Mouse (Mus musculus) liver, postnatal 0 days (tissue): ENCODE results near the gene Pank4. TPM values are rescaled to one million over a fixed set of nuclear protein-coding genes. Genes with fewer than 3 reads are reported as not detected.

Experiments used
- ATAC-seq: fragments of 200-750 bp; cut with Nextera tagmentation; 2 replicates; pipeline ENCODE4 v1.8.0; 2017; ENCODE audit warnings: mild to moderate bottlenecking, moderate library complexity
- DNase-seq: peaks from one replicate; pipeline ENCODE4 v3.0.0-alpha.2; 2016
- H3K27ac ChIP-seq: fragments of 300-500 bp; sonication (generic); 2 replicates; pipeline ENCODE4 v1.5.1; 2014; ENCODE audit warnings: antibody characterized with exemption, moderate library complexity, mild to moderate bottlenecking, low read depth
- H3K27me3 ChIP-seq: fragments of 300-500 bp; sonication (generic); 2 replicates; pipeline ENCODE4 v1.6.1; 2014; ENCODE audit warnings: low read length, control low read depth, mixed read lengths; ENCODE audit not compliant: insufficient read depth
- H3K36me3 ChIP-seq: fragments of 300-500 bp; sonication (generic); replicated peaks from 2 replicates; pipeline ENCODE4 v1.6.1; 2014; ENCODE audit warnings: mild to moderate bottlenecking, control low read depth, low read length, moderate library complexity, mixed read lengths; ENCODE audit not compliant: insufficient read depth
- H3K4me1 ChIP-seq: fragments of 300-500 bp; sonication (generic); 2 replicates; pipeline ENCODE4 v1.6.1; 2014; ENCODE audit warnings: antibody characterized with exemption, mild to moderate bottlenecking, control low read depth; ENCODE audit not compliant: insufficient read depth
- H3K4me2 ChIP-seq: fragments of 300-500 bp; sonication (generic); 2 replicates; pipeline ENCODE4 v1.6.1; 2014; ENCODE audit warnings: low read depth, mild to moderate bottlenecking, low read length, moderate library complexity, mixed read lengths
- H3K4me3 ChIP-seq: fragments of 300-500 bp; sonication (generic); 2 replicates; pipeline ENCODE4 v1.5.1; 2014; ENCODE audit warnings: low read depth, low read length
- H3K9ac ChIP-seq: fragments of 300-500 bp; sonication (generic); replicated peaks from 2 replicates; pipeline ENCODE4 v1.6.1; 2014; ENCODE audit warnings: mild to moderate bottlenecking, moderate library complexity
- H3K9me3 ChIP-seq: fragments of 300-500 bp; sonication (generic); 2 replicates; pipeline ENCODE4 v1.6.1; 2016; ENCODE audit warnings: mild to moderate bottlenecking, control low read depth, low read length, mixed read lengths
- CTCF ChIP-seq: sonication (generic); IDR thresholded peaks from 2 replicates; pipeline ENCODE4 v1.5.1; 2016; ENCODE audit warnings: antibody characterized with exemption, low read depth
- EP300 ChIP-seq: IDR thresholded peaks from 2 replicates; pipeline ENCODE4 v1.6.1; 2016; ENCODE audit warnings: antibody characterized with exemption, low read depth, mild to moderate bottlenecking
- WGBS: fragments of 180-500 bp; shearing (Covaris S2); extraction: QIAGEN DNeasy Blood & Tissue Kit; methylation state at CpG from one replicate; pipeline ENCODE4 v1.1.7; 2014; ENCODE audit not compliant: insufficient replicate concordance; 5-methylcytosine and 5-hydroxymethylcytosine counted together
- polyA plus RNA-seq: library from polyadenylated mRNA; unstranded; fragments of >200 nt; fragmentation: Nextera tagmentation; extraction: Ambion mirVana; gene quantifications from 2 replicates; pipeline ENCODE4 v1.2.1, GENCODE M21; 2015

The Pank4 gene
- polyA plus RNA-seq, 1 experiment from 2014 or later = 11.4 TPM

DNA sequence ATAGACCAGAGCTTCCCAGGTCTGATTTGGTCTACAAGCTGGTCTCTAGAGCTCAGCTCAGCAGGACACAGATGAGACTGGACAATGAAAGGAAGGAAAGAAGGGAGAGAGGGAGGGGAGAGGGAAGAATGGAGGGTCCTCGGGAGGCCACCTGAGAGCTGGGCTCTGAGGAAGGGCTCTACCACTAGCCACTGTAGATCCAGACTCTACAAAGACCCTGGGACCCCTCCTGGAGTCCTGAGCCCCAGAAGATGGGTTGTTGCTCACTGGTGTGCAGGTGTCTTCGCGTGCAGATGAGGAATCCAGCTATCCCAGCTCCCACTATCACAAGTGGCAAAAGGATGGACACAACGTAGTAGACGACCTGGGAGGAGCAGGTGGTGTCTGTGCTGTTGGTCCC lies 41.0 kb upstream of the Pank4 start:
- Histone ChIP-seq H3K4me1 (peaks cover 28% of the 10 kb centered on the region), H3K9ac (no peak overlapping the region), H3K27me3 (no peaks in the 10 kb centered on the region), H3K36me3 (peaks cover 65% of the 10 kb centered on the region), H3K9me3 (no peaks in the 10 kb centered on the region), H3K27ac (no peak overlapping the region), H3K4me3 (no peak overlapping the region), H3K4me2 (peak overlapping the region; percentile 77)
- DNase-seq (no peak), ATAC-seq (no peak)
- 87% methylated on average over 5 of the region's 5 CpGs for WGBS
- TF ChIP-seq CTCF = no peak
- no peak for TF ChIP-seq EP300

- Histone ChIP-seq H3K9me3 (no peaks in the 10 kb centered on the region), H3K4me3 (peak overlapping the region; percentile 67), H3K4me2 (peak overlapping the region; percentile 77), H3K36me3 (peaks cover 54% of the 10 kb centered on the region), H3K27me3 (no peaks in the 10 kb centered on the region), H3K9ac (0 out of 2 replicates have a peak overlapping the region, but pooled peaks have one; percentile 7), H3K4me1 (peaks cover 51% of the 10 kb centered on the region), H3K27ac (no peak overlapping the region)
- ATAC-seq (no peak), DNase-seq (peak; percentile 73)
- WGBS = 63% methylated on average over 4 of the region's 4 CpGs
- TF ChIP-seq CTCF = peak; percentile 84
- TF ChIP-seq EP300 = no peak
These were observed 38.5 kb upstream of the Pank4 start for GRCm38 (mm10) chr4:154925413-154925812.

GRCm38 (mm10) chr4:154926969-154927898 lies 36.7 kb upstream of the Pank4 start:
- Histone ChIP-seq H3K27me3 (no peaks in the 10 kb centered on the region), H3K36me3 (peaks cover 47% of the 10 kb centered on the region), H3K4me3 (peak overlapping the region; percentile 67), H3K9me3 (no peaks in the 10 kb centered on the region), H3K9ac (peak overlapping the region; percentile 82), H3K4me1 (peaks cover 51% of the 10 kb centered on the region), H3K4me2 (peak overlapping the region; percentile 77), H3K27ac (peak overlapping the region; percentile 92)
- TF ChIP-seq CTCF (no peak), EP300 (no peak)
- peak; percentile 8 for ATAC-seq
- whole genome bisulfite sequencing = 32% methylated on average over 9 of the region's 9 CpGs
- DNase-seq = peak; percentile 34

DNA sequence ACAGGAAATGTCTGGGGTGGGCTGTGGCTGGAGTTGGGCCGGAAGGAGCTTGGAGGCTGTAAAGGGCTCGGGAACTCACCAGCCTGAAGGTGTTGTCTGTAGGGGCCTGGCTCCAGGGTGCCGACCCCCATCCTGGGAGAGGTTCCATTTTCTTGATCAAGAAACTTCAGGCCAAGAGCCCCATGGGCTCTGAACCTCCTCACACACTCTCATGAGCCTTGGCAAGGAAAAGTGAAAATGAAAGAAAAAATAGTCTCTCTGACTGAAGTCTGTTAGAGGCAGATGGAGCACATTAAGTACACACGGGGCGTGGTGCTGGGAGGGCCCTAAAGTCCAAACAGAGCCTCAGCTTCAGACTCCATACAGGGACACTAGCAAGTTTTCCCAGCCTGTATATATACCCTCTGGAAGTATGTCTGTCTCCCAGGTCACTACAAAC lies 36.0 kb upstream of the Pank4 start:
- TF ChIP-seq CTCF = 0 out of 2 replicates have a peak, but pooled peaks have one; percentile 0
- TF ChIP-seq EP300 = no peak
- H3K27ac ChIP-seq = peak overlapping the region; percentile 92
- H3K9ac ChIP-seq = peak overlapping the region; percentile 82
- 6% methylated on average over 5 of the region's 5 CpGs for WGBS
- H3K4me1 ChIP-seq = peaks cover 51% of the 10 kb centered on the region
- H3K27me3 ChIP-seq = no peaks in the 10 kb centered on the region
- peak overlapping the region; percentile 77 for H3K4me2 ChIP-seq
- peak overlapping the region; percentile 67 for H3K4me3 ChIP-seq
- peak; percentile 64 for DNase-seq
- peak; percentile 83 for ATAC-seq
- no peaks in the 10 kb centered on the region for H3K9me3 ChIP-seq
- peaks cover 41% of the 10 kb centered on the region for H3K36me3 ChIP-seq

DNA sequence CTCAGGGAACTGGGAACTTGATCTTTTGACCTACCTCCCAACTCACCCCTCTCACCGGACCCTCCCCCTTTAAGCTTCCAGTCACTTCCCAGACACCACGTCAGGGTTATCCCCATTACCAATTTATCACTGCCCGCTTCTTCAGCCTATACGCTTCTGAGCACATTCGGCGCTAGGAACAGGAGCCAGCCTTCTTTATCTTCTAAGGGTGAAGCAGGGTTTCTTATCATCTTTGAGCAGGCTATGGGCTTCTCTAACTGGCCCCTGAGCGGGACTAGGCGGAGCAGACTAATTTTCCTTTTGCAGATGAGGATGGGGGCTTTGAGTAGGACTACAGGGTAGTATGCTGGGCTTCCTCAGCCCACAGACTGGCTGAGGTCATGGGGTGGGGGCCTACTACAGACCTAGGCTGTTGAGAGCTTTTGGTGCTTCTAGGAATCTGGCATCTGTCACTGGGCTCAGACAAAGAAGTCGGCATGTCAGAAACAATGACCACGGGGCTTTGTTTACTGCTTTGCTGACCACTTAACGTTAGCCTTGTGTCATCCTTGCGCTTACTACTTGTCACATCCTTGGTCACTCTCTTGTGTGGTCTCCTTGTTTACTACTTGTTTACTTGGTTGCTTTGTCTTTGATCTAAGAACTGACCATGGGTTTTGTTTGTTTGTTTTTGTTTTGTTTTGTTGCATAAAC lies 35.4 kb upstream of the Pank4 start, which contains the start of gene Tnfrsf14:
TSS of gene Tnfrsf14 (minus strand) at position 169 of the 693 bp plus-strand sequence.
- TF ChIP-seq EP300 (peak; percentile 96), CTCF (0 out of 2 replicates have a peak, but pooled peaks have one; percentile 1)
- Histone ChIP-seq H3K27ac (peak within 1 kb of the TSS; percentile 92), H3K4me3 (peak within 1 kb of the TSS; percentile 67), H3K36me3 (peaks cover 34% of the 10 kb centered on the region), H3K4me1 (peaks cover 51% of the 10 kb centered on the region), H3K4me2 (peak within 1 kb of the TSS; percentile 77), H3K9ac (peak within 1 kb of the TSS; percentile 82), H3K9me3 (no peaks in the 10 kb centered on the region), H3K27me3 (no peaks in the 10 kb centered on the region)
- peak; percentile 55 for DNase-seq
- WGBS = 26% methylated on average over 12 of the region's 12 CpGs
- peak; percentile 90 for ATAC-seq
